Mouse (Mus musculus): ENCODE measurements at regions not wholly inside any gene's neighbourhood (a gene's known extent, or its start where the extent isn't known, plus 50 kb on each side); places are given as distances from the start of the nearest gene placed in this dataset.

DNA sequence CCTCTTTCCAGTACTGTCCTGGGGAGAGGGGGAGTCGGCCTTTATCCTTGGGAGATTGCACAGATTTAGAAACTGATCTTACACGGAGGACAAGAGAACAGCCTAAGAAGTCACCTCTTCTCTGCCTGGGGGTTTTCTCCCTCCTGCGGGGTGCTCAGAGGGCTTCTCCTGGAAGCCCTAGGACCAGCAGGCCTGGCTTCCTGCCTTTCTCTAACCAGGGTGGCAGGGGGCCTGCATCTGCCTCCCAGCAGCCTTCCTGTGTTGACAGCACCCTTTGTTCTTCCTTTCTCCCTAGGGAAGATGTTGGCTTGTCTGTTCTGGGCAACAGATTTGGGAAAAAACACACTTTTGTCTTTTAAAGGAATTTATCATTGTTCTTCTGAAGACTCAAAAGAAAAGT, 153.0 kb upstream of the Tgfbr2 start:
- Histone ChIP-seq H3K27me3 (no peaks in the 10 kb centered on the region), H3K4me1 (peaks cover 10% of the 10 kb centered on the region), H3K4me2 (replicated peaks) (no peak overlapping the region), H3K27ac (replicated peaks) (no peak overlapping the region), H3K4me3 (replicated peaks) (no peak overlapping the region), H3K9me3 (replicated peaks) (no peaks in the 10 kb centered on the region), H3K9ac (no peak overlapping the region), H3K36me3 (no peaks in the 10 kb centered on the region)
- ATAC-seq (ENCODE audit: insufficient number of reproducible peaks, low FRiP score, low TSS enrichment, low read depth): no peak
- WGBS: 26% methylated on average over 3 of the region's 3 CpGs

DNA sequence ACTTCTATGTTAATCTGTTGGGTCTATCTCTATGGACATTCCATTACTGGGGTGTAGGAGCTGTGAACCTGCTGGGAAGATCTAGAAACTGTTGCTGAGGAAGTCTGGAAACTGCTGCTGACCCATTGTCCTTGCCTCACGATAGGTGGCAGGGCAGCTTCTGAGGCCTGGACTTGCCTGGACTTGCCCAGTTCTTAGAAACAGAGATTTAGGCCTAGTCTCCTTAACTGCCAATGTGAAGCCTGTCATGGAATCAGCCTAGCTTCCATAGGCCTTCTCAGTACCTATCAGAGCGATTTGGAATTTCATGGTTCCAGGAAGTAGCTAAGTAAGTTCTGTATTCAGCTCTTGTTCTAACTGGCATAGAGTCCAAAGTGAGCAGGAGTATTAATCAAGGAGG, 151.9 kb upstream of the Tgfbr2 start:
- H3K27ac ChIP-seq (replicated peaks): no peak overlapping the region
- no peaks in the 10 kb centered on the region for H3K36me3 ChIP-seq
- H3K27me3 ChIP-seq: no peaks in the 10 kb centered on the region
- H3K4me1 ChIP-seq: peaks cover 10% of the 10 kb centered on the region
- no peak overlapping the region for H3K4me2 ChIP-seq (replicated peaks)
- 82% methylated on average over 2 of the region's 2 CpGs for WGBS
- no peak for ATAC-seq (ENCODE audit: insufficient number of reproducible peaks, low FRiP score, low TSS enrichment, low read depth)
- no peaks in the 10 kb centered on the region for H3K9me3 ChIP-seq (replicated peaks)
- no peak overlapping the region for H3K4me3 ChIP-seq (replicated peaks)
- no peak overlapping the region for H3K9ac ChIP-seq

DNA sequence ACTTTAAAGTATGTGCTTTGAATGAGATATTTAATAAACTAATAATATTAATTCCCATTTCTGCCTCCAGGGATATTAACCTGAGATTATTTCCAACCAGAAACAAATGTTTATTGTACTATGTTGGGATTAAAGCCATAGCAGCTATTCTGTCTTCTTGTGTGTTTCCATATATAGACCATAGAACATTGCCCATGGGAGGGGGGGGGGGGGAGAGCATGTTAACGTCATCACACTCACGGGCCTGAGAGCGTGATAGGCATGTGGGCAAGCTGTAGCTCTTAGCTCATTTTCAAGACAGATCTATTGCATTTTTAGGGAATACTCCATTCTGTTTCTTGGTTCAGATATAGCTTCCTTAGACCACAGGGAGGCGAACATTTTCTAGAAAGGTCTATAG, 149.8 kb upstream of the Tgfbr2 start:
- ATAC-seq (ENCODE audit: insufficient number of reproducible peaks, low FRiP score, low TSS enrichment, low read depth): no peak
- H3K27me3 ChIP-seq: no peaks in the 10 kb centered on the region
- H3K27ac ChIP-seq (replicated peaks): no peak overlapping the region
- H3K4me2 ChIP-seq (replicated peaks): no peak overlapping the region
- no peaks in the 10 kb centered on the region for H3K9me3 ChIP-seq (replicated peaks)
- no peak overlapping the region for H3K9ac ChIP-seq
- H3K36me3 ChIP-seq: no peaks in the 10 kb centered on the region
- 70% methylated on average over 4 of the region's 4 CpGs for WGBS
- peaks cover 10% of the 10 kb centered on the region for H3K4me1 ChIP-seq
- no peak overlapping the region for H3K4me3 ChIP-seq (replicated peaks)

DNA sequence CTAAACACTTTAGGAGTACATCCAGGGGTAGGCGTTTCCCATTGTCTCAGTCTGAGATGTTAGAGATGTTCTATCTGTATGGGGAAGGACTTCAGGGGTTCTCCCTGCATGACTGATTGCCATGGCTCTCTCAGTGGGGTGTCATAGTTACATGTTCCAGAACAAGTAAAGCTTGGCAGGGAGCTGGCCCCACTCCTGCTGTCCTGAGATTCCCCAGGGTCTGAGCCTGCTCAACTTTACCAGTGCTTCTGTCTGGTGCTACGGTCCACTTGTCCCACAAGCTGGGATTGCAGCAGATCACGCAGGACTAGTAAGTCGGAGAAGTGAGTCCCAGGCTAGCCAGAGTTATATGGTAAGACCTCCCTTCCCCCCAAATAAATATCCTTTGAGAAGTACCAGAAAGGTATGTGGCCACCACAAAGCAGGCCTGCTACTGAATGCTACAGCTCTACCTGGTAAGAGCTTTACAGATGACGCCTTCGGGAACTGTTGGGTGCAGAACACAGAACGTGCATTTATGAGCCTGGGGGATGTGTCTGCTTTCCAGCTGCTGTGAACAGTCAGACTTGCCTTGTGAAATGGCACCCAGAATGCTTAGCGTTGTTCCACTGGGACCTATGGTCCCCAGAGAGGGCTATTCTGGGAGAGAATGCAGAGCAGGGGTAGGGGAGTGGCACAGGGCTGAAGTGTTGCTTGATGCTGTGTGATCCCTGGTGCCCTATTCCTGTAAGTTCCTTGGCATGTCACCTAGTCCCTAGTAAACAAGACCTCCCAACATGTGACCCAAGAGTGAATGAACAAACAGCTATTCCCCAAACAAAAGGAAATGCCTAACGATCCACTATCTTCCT, 148.9 kb upstream of the Tgfbr2 start:
- 78% methylated on average over 9 of the region's 9 CpGs for WGBS
- H3K9me3 ChIP-seq (replicated peaks): no peaks in the 10 kb centered on the region
- no peak overlapping the region for H3K9ac ChIP-seq
- H3K27ac ChIP-seq (replicated peaks): no peak overlapping the region
- ATAC-seq (ENCODE audit: insufficient number of reproducible peaks, low FRiP score, low TSS enrichment, low read depth): 0 out of 2 replicates have a peak, but pooled peaks have one; percentile 44
- no peaks in the 10 kb centered on the region for H3K27me3 ChIP-seq
- H3K4me3 ChIP-seq (replicated peaks): no peak overlapping the region
- H3K4me1 ChIP-seq: peaks cover 10% of the 10 kb centered on the region
- no peak overlapping the region for H3K4me2 ChIP-seq (replicated peaks)
- no peaks in the 10 kb centered on the region for H3K36me3 ChIP-seq

DNA sequence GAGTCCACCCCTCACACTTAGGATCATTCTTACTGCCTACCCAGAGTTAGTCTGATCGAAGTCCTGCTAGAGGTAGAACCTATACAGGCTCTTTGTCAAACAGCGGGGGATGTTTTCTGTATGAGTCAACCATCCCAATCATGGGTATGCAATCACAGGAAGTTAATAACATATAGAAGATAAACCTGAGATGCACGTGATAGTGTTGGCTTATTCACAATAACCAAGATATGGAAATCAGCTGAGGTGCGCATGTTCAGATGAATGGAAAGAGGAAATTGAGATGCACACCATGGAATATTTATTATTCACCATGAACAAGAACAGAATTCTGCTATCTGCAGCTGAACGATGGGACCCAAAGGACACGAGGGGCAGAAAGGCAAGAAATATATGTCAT, 146.7 kb upstream of the Tgfbr2 start:
- Histone ChIP-seq H3K27ac (replicated peaks) (no peak overlapping the region), H3K9me3 (replicated peaks) (no peaks in the 10 kb centered on the region), H3K4me1 (0 out of 2 replicates have a peak, but pooled peaks cover 4% of the 10 kb centered on the region), H3K9ac (no peak overlapping the region), H3K36me3 (no peaks in the 10 kb centered on the region), H3K4me3 (replicated peaks) (no peak overlapping the region), H3K4me2 (replicated peaks) (no peak overlapping the region), H3K27me3 (no peaks in the 10 kb centered on the region)
- ATAC-seq (ENCODE audit: insufficient number of reproducible peaks, low FRiP score, low TSS enrichment, low read depth): no peak
- 89% methylated on average over 6 of the region's 6 CpGs for WGBS

DNA sequence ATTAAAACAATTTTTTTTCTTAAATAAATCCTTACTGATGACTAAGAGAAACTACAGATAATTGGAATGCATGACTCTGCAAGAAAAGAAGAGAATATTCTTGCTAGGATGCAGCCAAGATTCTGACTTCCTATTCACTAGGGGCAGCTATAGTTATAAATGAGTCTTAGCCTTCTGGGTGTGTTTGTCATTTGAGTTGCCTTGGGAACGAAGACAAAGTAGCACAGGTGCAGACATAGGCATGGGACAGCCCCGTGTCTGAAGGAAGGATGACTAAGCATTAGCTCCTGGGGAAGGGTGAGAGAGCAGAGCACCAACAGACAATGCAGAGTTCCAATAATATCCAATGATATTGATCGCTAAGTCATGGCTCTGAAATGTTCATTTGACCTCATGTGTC, 144.3 kb upstream of the Tgfbr2 start:
- no peak overlapping the region for H3K4me2 ChIP-seq (replicated peaks)
- no peaks in the 10 kb centered on the region for H3K9me3 ChIP-seq (replicated peaks)
- WGBS: 69% methylated on average over 3 of the region's 3 CpGs
- H3K9ac ChIP-seq: no peak overlapping the region
- no peak for ATAC-seq (ENCODE audit: insufficient number of reproducible peaks, low FRiP score, low TSS enrichment, low read depth)
- no peak overlapping the region for H3K27ac ChIP-seq (replicated peaks)
- H3K4me3 ChIP-seq (replicated peaks): no peak overlapping the region
- H3K36me3 ChIP-seq: no peaks in the 10 kb centered on the region
- H3K27me3 ChIP-seq: no peaks in the 10 kb centered on the region
- H3K4me1 ChIP-seq: 0 out of 2 replicates have a peak, but pooled peaks cover 3% of the 10 kb centered on the region

DNA sequence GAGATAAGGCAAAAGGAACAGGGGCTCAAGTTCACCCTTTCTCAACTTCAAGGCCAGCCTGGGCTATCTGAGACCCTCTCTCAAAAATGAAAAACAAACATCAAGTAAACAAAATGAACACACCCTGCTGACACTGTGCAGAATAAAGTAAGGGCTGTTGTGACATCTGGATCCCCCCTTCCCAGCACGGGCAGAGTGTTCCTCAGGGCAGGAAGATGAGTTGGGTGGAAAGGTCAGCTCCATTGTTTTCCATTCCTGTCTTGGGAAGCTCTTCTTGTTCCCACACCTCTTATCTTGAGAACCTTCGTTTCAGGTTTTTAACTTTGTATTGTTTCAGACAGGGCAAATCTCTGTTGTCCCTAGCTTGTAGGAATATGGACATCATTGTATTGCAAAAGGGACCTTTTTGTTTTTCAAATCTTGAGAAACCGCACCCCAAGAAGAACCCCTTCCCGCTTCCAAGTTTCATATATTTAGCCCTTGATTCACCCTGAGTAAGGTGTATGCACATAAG, 141.5 kb upstream of the Tgfbr2 start:
- Histone ChIP-seq H3K4me3 (replicated peaks) (no peak overlapping the region), H3K36me3 (no peaks in the 10 kb centered on the region), H3K9ac (no peak overlapping the region), H3K9me3 (replicated peaks) (no peaks in the 10 kb centered on the region), H3K27ac (replicated peaks) (no peak overlapping the region), H3K4me1 (no peaks in the 10 kb centered on the region), H3K27me3 (no peaks in the 10 kb centered on the region), H3K4me2 (replicated peaks) (no peak overlapping the region)
- ATAC-seq (ENCODE audit: insufficient number of reproducible peaks, low FRiP score, low TSS enrichment, low read depth): no peak
- WGBS: 76% methylated on average over 4 of the region's 4 CpGs

DNA sequence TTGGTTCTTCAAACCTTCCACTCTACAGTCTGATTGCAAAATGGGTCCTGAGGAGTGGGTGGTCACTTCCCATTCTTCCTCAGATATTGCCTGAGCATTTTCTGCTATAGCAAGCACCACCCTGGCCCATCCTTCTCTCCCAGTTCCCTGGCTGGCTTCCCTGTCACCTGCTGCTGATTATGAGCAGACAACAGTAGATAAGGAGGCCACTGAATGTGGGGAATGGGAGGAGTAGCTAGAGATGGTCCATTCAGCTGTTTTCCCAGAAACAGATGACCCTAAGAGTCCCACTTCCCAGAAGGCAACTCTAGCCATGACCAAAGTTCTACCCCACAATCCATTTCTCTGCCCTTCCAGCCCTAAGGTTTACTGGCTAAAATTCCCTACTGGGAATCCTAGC, 139.6 kb upstream of the Tgfbr2 start:
- no peaks in the 10 kb centered on the region for H3K4me1 ChIP-seq
- no peak overlapping the region for H3K4me2 ChIP-seq (replicated peaks)
- no peak for ATAC-seq (ENCODE audit: insufficient number of reproducible peaks, low FRiP score, low TSS enrichment, low read depth)
- H3K27me3 ChIP-seq: no peaks in the 10 kb centered on the region
- H3K4me3 ChIP-seq (replicated peaks): no peak overlapping the region
- no peak overlapping the region for H3K27ac ChIP-seq (replicated peaks)
- H3K9me3 ChIP-seq (replicated peaks): no peaks in the 10 kb centered on the region
- H3K36me3 ChIP-seq: no peaks in the 10 kb centered on the region
- H3K9ac ChIP-seq: no peak overlapping the region

DNA sequence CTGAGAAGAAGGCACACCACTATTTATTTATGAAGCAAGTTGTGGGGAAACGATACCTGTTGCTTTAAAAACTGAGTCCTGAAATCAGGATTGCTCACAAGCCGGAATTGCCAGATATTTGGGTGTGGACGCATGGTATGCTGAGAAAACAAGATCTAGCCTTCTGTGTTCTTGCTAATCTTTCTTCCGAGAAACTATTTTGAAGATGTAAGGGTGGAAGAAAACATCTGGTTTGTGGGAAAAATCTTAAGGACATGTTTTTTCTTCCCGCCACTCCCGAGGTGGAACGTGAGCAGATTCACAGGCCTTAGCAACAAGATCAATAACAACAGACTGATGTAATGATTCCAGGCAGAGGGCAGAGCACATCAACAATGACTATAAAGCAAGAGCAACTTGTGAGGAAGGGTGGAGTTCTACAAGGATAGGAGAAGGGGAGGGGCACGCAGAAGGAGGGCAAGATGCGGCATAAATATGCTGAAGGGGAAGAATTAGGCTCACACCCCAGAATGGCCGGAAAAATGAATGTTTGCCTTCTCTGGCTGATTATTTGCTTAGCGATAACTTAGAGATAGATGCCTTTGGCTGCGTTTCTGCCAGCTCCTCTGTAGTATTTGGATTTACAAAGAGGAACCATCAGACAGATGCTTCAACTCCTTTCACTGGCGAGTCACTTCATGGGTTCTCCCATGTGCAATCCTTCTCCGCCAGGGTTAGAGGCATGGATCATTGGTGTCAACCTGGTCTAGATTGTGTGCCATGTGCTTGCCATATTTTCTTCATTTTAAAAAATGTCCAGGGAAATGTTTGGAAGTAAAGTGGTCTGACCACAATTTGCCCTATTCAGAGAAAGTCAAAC, 139.0 kb upstream of the Tgfbr2 start:
- Histone ChIP-seq H3K27ac (replicated peaks) (no peak overlapping the region), H3K9ac (no peak overlapping the region), H3K36me3 (no peaks in the 10 kb centered on the region), H3K4me2 (replicated peaks) (no peak overlapping the region), H3K9me3 (replicated peaks) (no peaks in the 10 kb centered on the region), H3K4me3 (replicated peaks) (no peak overlapping the region), H3K4me1 (no peaks in the 10 kb centered on the region), H3K27me3 (no peaks in the 10 kb centered on the region)
- 66% methylated on average over 14 of the region's 14 CpGs for WGBS
- no peak for ATAC-seq (ENCODE audit: insufficient number of reproducible peaks, low FRiP score, low TSS enrichment, low read depth)

DNA sequence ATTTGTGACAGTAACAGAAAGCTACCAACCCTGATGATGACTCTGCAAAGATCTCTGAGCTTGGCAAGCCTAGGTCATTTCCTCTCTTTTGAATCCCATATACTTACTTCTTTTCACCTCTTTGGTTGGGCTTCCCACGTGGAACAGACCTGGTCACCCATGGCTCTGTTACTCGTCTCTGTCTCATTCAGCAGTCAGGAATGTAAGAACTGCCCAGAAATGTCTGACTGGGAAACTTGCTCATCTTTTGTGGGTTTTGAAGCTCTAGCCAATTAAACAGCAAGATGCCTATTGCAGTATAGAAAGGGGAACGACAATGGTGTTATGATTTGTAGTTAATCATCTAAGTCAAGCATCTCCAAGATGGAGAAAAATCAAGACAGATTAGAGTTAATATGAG, 136.2 kb upstream of the Tgfbr2 start:
- WGBS: 75% methylated on average over 3 of the region's 3 CpGs
- H3K9me3 ChIP-seq (replicated peaks): no peaks in the 10 kb centered on the region
- no peak overlapping the region for H3K9ac ChIP-seq
- H3K27me3 ChIP-seq: no peaks in the 10 kb centered on the region
- no peaks in the 10 kb centered on the region for H3K4me1 ChIP-seq
- H3K27ac ChIP-seq (replicated peaks): no peak overlapping the region
- H3K4me3 ChIP-seq (replicated peaks): no peak overlapping the region
- H3K36me3 ChIP-seq: no peaks in the 10 kb centered on the region
- no peak overlapping the region for H3K4me2 ChIP-seq (replicated peaks)
- no peak for ATAC-seq (ENCODE audit: insufficient number of reproducible peaks, low FRiP score, low TSS enrichment, low read depth)

DNA sequence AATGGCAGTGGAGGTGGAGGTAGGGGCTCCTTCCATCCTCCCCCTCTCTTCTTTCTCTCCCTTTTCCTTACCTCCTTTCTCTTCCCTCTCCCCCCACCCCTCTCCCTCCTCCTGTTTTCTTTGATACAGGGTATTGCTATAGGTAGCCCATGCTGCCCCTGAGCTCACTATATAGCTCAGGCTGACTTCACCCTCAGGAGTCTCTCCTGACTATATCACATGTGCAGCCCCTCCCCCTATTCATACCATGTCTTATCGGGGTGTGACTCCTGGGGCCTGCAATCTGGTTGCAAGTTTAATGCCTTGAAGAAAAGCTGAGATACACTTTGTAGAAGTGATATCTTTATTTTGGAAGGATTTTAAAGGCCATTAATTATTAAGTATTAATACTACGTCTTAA, 126.4 kb upstream of the Tgfbr2 start:
- no peaks in the 10 kb centered on the region for H3K9me3 ChIP-seq (replicated peaks)

More for the DNA sequence above, 126.4 kb upstream of the Tgfbr2 start:
- Histone ChIP-seq H3K9ac (no peak overlapping the region), H3K4me2 (replicated peaks) (no peak overlapping the region), H3K4me3 (replicated peaks) (no peak overlapping the region), H3K4me1 (no peaks in the 10 kb centered on the region), H3K27ac (replicated peaks) (no peak overlapping the region), H3K27me3 (no peaks in the 10 kb centered on the region), H3K36me3 (no peaks in the 10 kb centered on the region)
- 72% methylated on average over 2 of the region's 2 CpGs for WGBS
- ATAC-seq (ENCODE audit: insufficient number of reproducible peaks, low FRiP score, low TSS enrichment, low read depth): no peak

All from embryonic facial prominence, embryonic 15.5 days (tissue).